Mouse (Mus musculus): ENCODE measurements around the gene Bco2.

DNA sequence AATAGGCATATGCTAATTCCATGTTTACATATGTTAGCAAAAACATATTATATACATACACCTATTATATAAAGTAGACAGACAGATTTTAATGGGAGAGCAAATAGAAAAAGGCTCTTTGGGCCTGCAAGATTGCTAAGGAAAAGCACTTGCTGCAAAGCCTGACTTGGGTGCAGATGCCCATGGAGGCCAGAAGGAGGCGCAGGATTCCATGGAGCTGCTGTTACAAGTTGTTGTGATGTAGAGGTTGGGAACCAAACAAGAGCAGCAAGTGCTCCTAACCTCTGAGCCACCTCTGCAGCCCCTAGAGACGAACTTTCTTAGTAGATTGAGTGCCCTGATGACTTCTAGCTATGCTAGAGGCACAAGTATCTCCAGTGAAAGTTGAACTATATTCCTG lies 36.2 kb downstream of the Bco2 start:
- no peak for TF ChIP-seq POLR2A (IDR thresholded peaks at IDR 0.05; ENCODE audit: insufficient read depth, low read length)
- TF ChIP-seq CTCF (IDR thresholded peaks at IDR 0.05; ENCODE audit: low read depth, low read length) = peak; percentile 81
- no peak for TF ChIP-seq EP300 (IDR thresholded peaks at IDR 0.05; ENCODE audit: insufficient read depth, low read depth, low read length)

Data from ES-Bruce4 (cell line).